Mouse (Mus musculus) stomach, postnatal 0 days (tissue): ENCODE measurements around the gene Fbxw7. TPM values are rescaled to one million over a fixed set of nuclear protein-coding genes. Genes with fewer than 3 reads are reported as not detected.
A peak's percentile ranks its signal among the peaks of the same experiment; 100 is the strongest.

Source experiments
- ATAC-seq: fragments of 200-750 bp; cut with Nextera tagmentation; 2 replicates; pipeline ENCODE4 v1.8.0; 2017; ENCODE audit not compliant: low FRiP score, low TSS enrichment
- DNase-seq: peaks from one replicate; pipeline ENCODE4 v3.0.0-alpha.2; 2016; ENCODE audit warnings: low spot score
- H3K27ac ChIP-seq: fragments of 300-500 bp; sonication (generic); replicated peaks from 2 replicates; pipeline ENCODE4 v1.5.1; 2014; ENCODE audit warnings: mild to moderate bottlenecking, control low read depth
- H3K27me3 ChIP-seq: fragments of 300-500 bp; sonication (generic); 2 replicates; pipeline ENCODE4 v1.6.1; 2014; ENCODE audit warnings: low read length; ENCODE audit not compliant: control insufficient read depth, insufficient read depth
- H3K36me3 ChIP-seq: fragments of 300-500 bp; sonication (generic); 2 replicates; pipeline ENCODE4 v1.6.1; 2014; ENCODE audit warnings: low read length, mixed read lengths; ENCODE audit not compliant: control insufficient read depth, insufficient read depth
- H3K4me1 ChIP-seq: fragments of 300-500 bp; sonication (generic); replicated peaks from 2 replicates; pipeline ENCODE4 v1.6.1; 2014; ENCODE audit warnings: antibody characterized with exemption; ENCODE audit not compliant: control insufficient read depth, insufficient read depth
- H3K4me2 ChIP-seq: fragments of 300-500 bp; sonication (generic); replicated peaks from 2 replicates; pipeline ENCODE4 v1.6.1; 2014; ENCODE audit warnings: low read depth, mild to moderate bottlenecking, control low read depth, moderate library complexity
- H3K4me3 ChIP-seq: fragments of 300-500 bp; sonication (generic); 2 replicates; pipeline ENCODE4 v1.5.1; 2014; ENCODE audit warnings: low read depth, low read length, control low read depth
- H3K9ac ChIP-seq: fragments of 300-500 bp; sonication (generic); 2 replicates; pipeline ENCODE4 v1.6.1; 2014; ENCODE audit warnings: mild to moderate bottlenecking, low read length, control low read depth, mixed read lengths
- H3K9me3 ChIP-seq: fragments of 300-500 bp; sonication (generic); 2 replicates; pipeline ENCODE4 v1.6.1; 2016; ENCODE audit warnings: low read length; ENCODE audit not compliant: control insufficient read depth
- CTCF ChIP-seq: IDR thresholded peaks from 2 replicates; pipeline ENCODE4 v1.5.1; 2016; ENCODE audit warnings: antibody characterized with exemption, low read depth, mild to moderate bottlenecking, moderate library complexity
- EP300 ChIP-seq: optimal IDR thresholded peaks from 2 replicates; pipeline ENCODE3; 2016; ENCODE audit warnings: antibody characterized with exemption
- WGBS: fragments of 180-500 bp; shearing (Covaris S2); extraction: QIAGEN DNeasy Blood & Tissue Kit; methylation state at CpG from one replicate; pipeline ENCODE4 v1.1.7; 2014; 5-methylcytosine and 5-hydroxymethylcytosine counted together
- polyA plus RNA-seq: library from polyadenylated mRNA; unstranded; fragments of >200 nt; fragmentation: Nextera tagmentation; extraction: Ambion mirVana; gene quantifications from 2 replicates; pipeline ENCODE4 v1.2.1, GENCODE M21; 2015

Gene Fbxw7
- polyA plus RNA-seq, 1 experiment from 2014 or later = 7.4 TPM

GRCm38 (mm10) chr3:85005257-85005656, 190.2 kb downstream of the Fbxw7 start:
- ATAC-seq = no peak
- 85% methylated on average over 2 of the region's 2 CpGs for WGBS
- Histone ChIP-seq H3K4me3 (no peak overlapping the region), H3K4me1 (no peaks in the 10 kb centered on the region), H3K9me3 (no peaks in the 10 kb centered on the region), H3K27ac (no peak overlapping the region), H3K27me3 (no peaks in the 10 kb centered on the region), H3K4me2 (no peak overlapping the region), H3K9ac (no peak overlapping the region), H3K36me3 (no peaks in the 10 kb centered on the region)
- DNase-seq = no peak
- no peak for TF ChIP-seq EP300
- TF ChIP-seq CTCF = no peak

- Histone ChIP-seq H3K4me2 (no peak overlapping the region), H3K9ac (no peak overlapping the region), H3K27me3 (no peaks in the 10 kb centered on the region), H3K9me3 (no peaks in the 10 kb centered on the region), H3K4me1 (no peaks in the 10 kb centered on the region), H3K27ac (no peak overlapping the region), H3K4me3 (no peak overlapping the region), H3K36me3 (no peaks in the 10 kb centered on the region)
- no peak for ATAC-seq
- WGBS = 77% methylated on average over 6 of the region's 6 CpGs
- TF ChIP-seq CTCF (no peak), EP300 (no peak)
- DNase-seq = no peak
Observed at GRCm38 (mm10) chr3:85012889-85013288, 197.8 kb downstream of the Fbxw7 start.

- no peak for DNase-seq
- no peak for ATAC-seq
- Histone ChIP-seq H3K27ac (no peak overlapping the region), H3K9ac (no peak overlapping the region), H3K9me3 (no peaks in the 10 kb centered on the region), H3K4me2 (no peak overlapping the region), H3K36me3 (no peaks in the 10 kb centered on the region), H3K4me3 (no peak overlapping the region), H3K27me3 (no peaks in the 10 kb centered on the region), H3K4me1 (no peaks in the 10 kb centered on the region)
- 54% methylated on average over 9 of the region's 9 CpGs for WGBS
- TF ChIP-seq EP300 = no peak
Observed at GRCm38 (mm10) chr3:85015667-85016066, 200.6 kb downstream of the Fbxw7 start.

- H3K36me3 ChIP-seq = no peaks in the 10 kb centered on the region
- H3K27ac ChIP-seq = no peak overlapping the region
- no peak overlapping the region for H3K9ac ChIP-seq
- no peaks in the 10 kb centered on the region for H3K9me3 ChIP-seq
- H3K27me3 ChIP-seq = no peaks in the 10 kb centered on the region
- no peak overlapping the region for H3K4me2 ChIP-seq
- no peaks in the 10 kb centered on the region for H3K4me1 ChIP-seq
- DNase-seq = no peak
- no peak overlapping the region for H3K4me3 ChIP-seq
- no peak for ATAC-seq
- TF ChIP-seq CTCF (no peak), EP300 (no peak)
Observed at GRCm38 (mm10) chr3:85020137-85020536, 205.1 kb downstream of the Fbxw7 start.

GRCm38 (mm10) chr3:85021816-85022215, 206.7 kb downstream of the Fbxw7 start:
- no peak for TF ChIP-seq CTCF
- no peak for TF ChIP-seq EP300
- DNase-seq = no peak
- Histone ChIP-seq H3K9ac (no peak overlapping the region), H3K4me1 (no peaks in the 10 kb centered on the region), H3K36me3 (no peaks in the 10 kb centered on the region), H3K9me3 (no peaks in the 10 kb centered on the region), H3K27me3 (no peaks in the 10 kb centered on the region), H3K4me3 (no peak overlapping the region), H3K27ac (no peak overlapping the region), H3K4me2 (no peak overlapping the region)
- ATAC-seq = no peak
- WGBS = 90% methylated on average over 6 of the region's 6 CpGs

- ATAC-seq (peak; percentile 75), DNase-seq (peak; percentile 56)
- Histone ChIP-seq H3K4me1 (no peaks in the 10 kb centered on the region), H3K36me3 (no peaks in the 10 kb centered on the region), H3K27me3 (no peaks in the 10 kb centered on the region), H3K9ac (no peak overlapping the region), H3K27ac (no peak overlapping the region), H3K4me2 (no peak overlapping the region), H3K4me3 (no peak overlapping the region), H3K9me3 (no peaks in the 10 kb centered on the region)
- no peak for TF ChIP-seq CTCF
- no peak for TF ChIP-seq EP300
- WGBS = 60% methylated on average over 11 of the region's 11 CpGs
Observed at GRCm38 (mm10) chr3:85022800-85023199, 207.7 kb downstream of the Fbxw7 start.
